Mouse (Mus musculus) right cerebral cortex, postnatal 4 days (tissue): ENCODE measurements around the gene Spsb2.
"Not testable (repeated sequence)": the region's sequence is repeated elsewhere in the genome, so short reads cannot be mapped to it uniquely, and the experiment has no call there.

Experiments used
- DNase-seq: peaks from one replicate; pipeline ENCODE4 v3.0.0-alpha.2; 2022

The Spsb2 gene

DNA sequence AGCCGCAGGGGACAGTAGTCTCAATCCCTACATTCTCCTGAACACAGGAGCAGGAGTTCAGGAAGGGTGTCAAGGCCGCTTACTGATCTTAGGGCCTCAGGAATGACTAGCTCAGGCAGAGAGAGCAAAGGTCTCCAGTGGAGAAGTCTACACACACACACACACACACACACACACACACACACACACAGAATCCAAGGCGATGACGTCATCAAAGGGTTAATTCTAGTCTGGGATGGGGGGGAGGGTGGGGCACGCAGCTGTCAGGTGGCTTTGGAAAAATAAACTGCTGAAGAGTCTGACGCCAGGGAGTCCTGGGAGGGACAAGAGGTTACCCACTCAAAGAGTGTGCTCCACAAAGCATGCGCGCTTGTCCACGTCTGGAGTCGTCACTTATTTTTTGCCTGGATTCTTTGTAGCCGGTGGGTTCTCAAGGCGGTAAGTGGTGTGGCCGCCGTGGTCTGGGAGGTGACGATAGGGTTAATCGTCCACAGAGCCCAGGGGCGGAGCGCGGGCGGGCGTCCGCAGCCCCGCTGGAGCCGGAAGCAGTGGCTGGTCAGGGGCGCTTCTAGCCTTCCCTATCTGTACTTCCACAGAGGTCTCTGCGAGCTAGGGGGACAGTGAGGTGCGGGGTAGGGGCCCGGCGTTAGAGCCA lies at the start of gene Spsb2:
TSS of gene Spsb2 (plus strand) at position 304 of the 655 bp plus-strand sequence.
- DNase-seq: peak; percentile 55

DNA sequence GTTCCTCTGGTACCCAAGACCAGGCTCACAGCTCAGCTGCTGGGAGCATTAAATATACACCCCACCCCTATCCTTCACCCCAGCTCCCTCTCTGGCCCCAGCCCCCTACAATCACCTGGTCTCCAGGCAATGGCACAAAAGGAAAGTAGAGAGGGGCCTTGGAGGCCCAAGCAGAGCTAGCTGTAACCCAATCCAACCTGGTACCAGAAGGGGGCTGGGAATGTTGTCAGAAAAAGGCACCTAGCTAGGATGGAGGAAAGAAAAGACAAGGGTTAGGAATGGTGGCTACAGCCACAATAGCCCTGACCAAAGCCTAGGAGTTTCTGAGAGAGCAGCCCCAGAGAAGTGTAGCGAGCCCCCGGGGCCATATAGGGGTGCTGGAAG lies 49.6 kb upstream of the Spsb2 start:
- DNase-seq: no peak

DNA sequence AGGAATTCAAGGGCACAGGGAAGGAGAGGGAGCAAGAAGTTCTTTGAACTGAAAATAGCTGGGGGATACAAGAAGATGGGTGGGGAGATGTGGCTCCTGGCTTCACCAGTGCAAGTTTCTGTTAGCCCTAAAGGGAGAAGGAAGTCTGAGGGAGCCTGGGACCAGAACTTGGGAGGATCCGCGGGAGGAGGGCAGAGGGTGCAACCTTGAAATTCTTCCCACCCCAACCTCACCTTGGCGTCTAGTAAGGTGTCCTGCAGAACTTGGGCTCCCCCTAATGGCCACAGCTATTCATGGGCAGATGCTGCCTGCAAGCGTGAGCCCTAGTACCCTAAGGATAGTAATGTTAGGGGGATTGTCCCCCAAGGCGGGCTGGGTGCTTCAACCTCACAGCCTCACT lies 49.2 kb upstream of the Spsb2 start:
- peak; percentile 63 for DNase-seq

DNA sequence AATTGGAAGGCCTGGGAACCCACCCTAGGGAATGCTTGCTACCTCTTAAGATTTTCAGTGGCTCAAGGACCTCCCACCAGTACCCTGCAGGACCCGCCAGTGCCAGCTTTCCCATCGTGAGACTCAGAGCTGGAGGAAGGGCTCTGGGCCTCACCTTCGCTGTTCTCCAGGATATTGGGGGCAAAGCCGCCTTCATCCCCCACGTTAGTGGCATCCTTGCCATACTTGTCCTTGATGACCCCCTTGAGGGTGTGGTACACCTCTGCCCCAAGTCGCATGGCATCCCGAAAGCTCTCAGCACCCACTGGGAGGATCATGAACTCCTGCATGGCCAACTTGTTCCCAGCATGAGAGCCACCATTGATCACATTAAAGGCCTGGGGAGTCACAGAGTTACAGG lies 42.5 kb upstream of the Spsb2 start:
- DNase-seq: no peak

DNA sequence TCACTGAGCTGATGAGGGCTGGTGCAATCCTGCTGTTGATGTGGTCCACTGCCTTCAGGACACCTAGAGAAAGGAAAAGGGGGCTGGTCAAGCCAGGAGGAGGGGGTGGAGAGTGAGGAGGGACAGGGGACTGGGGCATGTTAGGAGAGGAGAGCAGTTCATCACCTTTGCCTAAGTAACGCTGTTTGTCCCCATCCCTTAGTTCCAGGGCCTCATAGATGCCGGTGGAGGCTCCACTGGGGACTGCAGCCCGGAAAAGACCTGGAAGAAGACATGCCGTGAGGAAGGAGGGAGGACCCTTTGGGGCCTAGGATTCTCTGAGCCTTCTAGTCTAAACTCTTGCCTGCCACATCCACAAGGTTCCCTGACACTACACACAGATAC lies 40.9 kb upstream of the Spsb2 start:
- DNase-seq: no peak

DNA sequence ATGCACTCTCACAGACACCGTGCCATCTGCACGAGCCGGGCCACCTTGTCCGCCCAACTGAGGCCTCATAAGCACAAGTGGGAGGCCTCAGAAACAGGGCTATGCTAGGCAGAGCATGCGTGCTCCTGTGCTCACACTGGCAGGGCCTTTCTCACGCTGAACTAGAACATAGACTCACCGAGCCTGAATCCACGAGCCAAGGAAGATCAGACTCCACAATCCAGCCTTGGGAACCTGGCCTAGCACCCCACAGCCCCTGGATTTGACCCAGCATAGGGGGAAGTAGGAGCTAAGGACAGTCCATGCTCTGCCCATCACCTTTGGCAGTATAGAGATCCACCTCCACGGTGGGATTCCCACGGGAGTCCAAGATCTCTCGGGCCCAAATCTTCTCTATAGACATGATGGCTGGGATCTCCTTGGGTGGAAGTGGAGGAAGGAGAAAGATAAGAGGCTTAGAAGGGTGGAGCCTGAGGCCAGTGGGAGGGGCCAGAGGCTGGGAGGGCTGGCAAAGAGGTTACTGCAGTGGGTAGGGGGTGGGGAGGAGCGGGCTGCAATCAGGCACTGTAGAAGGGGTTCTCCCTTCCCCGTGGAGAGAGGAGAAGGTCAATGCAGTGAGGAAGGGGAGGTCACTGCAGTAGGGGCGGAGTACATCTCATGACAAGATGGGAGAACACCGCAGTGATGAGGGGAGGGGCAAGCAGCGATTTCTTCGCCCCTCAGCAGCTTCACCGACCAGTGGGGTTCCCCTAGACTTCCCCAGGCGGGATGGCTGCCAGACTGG lies 40.3 kb upstream of the Spsb2 start:
- DNase-seq: no peak

DNA sequence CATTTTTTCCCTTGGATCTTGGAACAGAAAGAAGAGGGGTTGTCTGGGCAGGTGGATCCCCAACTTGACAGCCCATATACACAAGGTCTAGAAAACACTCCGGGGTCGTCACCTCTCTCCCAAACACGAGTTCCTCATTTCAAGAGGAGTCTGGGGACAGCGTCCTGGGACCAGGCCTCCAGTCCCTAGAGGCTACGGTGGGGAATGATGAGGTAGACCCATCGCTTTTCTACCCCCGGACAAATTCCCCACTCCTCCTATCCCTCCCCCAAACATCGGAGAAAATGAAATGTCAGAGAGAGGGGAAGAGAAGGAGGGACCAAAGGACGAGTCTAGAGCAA lies 39.8 kb upstream of the Spsb2 start:
- DNase-seq: no peak

DNA sequence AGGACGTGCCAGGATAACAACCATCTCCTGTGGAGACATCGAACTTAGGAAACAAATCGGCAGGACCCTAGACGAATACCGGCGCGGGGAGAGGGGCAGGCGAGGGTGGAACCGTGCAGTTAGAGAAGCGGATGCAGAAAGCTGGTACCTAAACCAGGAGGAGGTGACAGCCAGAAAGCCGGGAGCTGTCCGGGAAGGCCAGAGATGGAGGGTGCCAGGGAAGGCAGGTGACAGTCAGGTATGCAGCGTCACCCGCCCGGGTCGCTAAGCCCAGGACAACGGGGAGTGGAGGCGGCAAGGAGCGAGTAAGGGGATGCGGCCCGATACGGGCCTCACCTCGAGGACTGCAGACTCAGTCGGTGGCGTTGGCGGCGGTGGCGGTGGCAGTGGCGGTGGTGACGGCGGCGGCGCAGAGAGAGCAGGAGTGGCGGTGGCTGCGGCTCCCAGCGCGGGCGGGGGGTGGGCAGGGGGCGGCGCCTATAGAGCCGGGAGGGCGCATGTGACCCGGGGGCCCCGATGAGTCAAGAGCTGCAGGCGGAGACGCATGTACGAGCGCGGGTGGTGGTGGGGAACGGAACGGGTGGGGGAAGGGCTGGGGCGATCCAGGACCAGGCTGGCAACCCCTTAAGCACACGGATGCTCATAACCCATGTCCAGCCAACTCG lies 39.2 kb upstream of the Spsb2 start, which contains the start of gene Eno2:
TSS of gene Eno2 (minus strand) at position 573 of the 665 bp plus-strand sequence.
- DNase-seq: peak; percentile 82

DNA sequence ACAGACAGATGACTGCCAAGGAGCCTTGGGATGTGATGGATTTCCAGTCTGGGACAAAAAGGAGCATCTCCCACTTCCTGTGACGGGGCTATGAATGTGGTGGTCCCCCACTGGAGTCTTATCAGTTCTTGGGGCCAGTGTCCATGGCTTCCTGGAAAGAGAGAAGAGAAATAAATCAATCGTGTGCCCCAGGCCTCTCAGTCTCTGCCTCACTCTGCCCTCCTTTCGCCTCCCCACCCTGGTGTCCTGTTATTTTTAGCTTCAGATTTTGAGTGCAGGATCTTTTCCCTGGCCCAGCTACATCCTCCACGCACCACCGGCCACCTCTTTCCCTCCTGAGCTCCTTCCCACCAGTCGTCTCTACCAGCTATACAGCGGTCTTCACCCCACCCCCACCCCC lies 38.4 kb upstream of the Spsb2 start:
- DNase-seq: no peak

DNA sequence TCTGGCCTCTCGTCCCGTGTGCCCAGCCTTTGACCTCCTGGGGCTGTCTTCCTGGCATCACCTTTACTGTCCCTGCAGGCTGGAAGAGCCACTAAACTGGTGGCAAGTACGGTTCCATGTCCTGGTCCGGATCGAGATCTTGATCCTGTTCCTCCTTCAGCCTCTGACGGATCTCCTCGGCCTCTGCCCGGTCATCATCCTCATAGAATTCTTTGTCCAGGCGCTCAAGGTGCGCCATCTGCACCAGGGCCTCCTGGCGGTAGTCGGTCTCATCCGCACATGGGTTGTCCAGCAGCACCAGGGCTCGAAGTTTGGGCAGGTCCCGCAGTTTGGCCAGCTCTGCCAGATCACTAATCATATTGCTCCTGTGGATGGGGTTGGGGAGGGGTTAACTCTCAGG lies 38.0 kb upstream of the Spsb2 start:
- DNase-seq: no peak

DNA sequence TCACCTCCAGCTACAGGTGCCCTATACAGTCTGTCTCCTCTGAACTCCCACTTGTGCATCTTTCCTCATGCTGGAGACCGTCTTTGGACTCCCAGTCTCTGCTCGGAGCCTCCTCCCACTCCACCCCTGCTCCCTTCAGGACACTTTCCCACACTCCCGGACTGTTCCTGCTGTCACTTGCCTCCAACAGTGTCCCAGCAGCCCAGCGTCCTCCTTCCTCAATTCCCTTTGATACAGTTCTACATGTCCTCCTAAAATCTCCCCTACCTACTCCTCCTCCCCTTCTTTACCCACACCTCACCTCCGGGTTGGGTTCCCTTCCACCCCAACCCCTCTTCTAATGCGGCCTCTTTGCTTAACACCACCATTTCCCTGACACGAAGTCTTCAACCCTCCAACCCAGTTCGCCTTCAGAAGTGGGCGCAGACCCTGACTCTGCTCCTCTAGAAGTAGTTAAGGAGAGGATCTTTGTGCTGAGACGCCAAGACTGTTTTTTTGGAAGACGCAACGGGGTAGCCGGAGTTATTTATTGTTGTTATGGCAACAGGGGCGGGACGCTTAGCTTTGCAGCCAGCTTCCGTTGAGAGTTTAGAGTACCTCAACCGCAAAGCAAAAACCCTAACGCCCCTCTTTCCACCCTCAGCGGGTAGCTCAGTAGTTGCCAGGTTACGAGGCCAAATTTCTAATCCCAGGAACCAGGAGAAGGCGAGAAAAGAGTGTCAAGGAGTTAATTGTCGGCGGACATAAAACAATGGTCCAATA lies 29.1 kb upstream of the Spsb2 start, which contains the start of gene Lrrc23:
TSS of gene Lrrc23 (minus strand) at position 506 of the 762 bp plus-strand sequence.
- no peak for DNase-seq

DNA sequence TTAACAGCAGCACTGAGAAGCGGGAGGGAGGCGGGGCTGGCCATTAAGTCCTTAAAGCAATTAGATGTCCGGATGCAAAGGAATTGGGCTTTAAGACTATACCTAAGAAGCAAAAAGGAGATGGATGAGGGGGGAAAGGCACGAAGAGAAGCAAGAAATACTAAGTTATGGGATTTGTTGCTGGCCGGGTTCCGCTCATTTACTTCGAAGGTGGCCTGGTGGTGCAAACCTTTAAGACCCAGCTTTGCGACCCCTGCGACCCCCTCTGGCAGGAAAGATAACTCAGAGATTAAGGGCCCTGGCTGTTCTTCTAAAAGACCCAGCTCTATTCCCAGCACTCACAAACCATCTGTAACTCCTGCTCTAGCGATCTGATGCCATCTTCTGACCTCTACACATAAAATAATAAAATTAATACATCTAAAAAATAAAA lies 28.5 kb upstream of the Spsb2 start:
- no peak for DNase-seq

DNA sequence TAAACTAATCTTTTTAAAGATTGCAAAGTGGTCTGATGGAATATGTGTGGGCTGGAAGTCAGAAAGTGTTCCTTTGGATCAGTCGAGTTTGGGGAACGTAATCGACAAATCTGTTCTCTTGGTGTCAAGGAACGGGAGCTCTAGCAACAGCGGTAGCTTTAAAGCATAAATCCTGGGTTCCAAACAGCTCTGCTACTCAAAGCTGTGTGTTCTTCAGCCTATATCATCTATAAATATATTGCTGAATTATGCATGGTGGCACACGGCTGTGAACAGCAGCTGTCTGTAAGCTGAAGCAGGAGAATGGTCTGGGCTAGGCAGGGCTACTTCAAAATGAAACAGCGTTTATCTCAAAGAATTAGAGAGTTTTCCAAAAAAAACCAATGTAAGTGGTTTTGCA lies 27.5 kb upstream of the Spsb2 start:
- DNase-seq: no peak

DNA sequence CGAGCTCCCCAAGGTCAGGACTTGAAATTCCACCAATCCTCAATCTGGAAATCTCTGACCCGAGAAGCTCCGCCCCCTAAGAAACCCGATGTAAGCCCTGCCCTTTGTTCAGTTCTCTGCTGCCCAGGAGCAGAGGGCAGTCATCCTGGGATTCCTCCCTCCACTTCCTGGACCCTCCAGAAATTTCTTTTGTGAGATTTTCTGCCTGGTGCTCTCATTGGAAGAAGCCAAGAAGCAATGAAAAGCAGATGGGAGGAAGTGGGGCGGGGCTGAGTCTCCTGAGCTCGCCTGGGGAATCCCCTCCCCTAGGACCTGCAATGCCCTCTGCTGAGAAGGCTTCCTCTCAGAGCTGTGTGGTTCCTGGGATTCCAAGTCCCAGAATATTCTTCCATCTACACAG lies 26.0 kb upstream of the Spsb2 start:
- DNase-seq: no peak

DNA sequence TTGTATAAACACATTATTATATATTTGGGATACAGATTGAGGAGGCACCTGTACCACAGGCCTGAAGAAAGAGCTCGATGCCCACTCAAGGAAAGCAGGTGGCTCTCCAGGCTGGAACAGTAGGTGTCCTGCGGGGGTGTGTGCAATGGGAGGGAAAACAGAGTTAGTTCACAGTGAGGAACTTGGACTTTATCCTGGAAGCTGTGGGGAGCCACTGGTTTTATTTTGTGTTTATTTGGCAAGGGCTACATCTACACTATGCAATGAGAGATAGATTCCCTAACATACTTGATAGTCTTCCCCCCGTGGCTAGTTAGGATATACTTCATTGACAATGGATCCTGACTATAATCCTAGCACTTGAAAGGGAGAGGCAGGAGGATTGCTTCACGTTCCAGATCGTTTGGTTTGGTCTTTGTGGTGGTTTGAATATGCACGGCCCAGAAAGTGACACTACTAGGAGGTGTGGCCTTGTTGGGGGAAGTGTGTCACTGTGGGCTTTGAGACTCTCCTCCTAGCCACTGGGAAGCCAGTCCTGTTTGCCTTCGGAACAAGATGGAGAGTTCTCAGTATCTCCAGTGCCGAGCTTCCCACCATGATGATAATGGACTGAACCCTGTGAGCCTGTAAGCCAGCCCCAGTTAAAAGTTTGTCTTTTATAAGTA lies 21.6 kb upstream of the Spsb2 start:
- no peak for DNase-seq

DNA sequence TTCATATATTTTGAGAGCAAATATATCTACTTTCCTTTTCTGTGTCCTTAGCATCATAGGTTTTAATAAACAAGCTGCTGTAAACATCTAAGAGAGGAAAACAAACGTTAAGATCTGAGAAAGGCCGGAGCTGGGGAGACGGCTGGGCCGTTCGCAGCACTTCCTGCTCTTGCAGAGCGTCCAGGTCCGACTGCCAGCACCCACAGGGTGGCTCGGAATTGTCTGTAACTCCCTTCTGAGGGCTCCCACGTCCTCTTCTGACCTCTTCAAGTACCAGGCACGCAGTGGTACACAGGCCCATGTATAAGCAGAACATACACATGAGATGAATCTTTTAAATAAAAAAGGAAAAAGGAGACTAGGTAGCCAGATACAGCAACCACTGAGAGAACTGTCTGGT lies 20.7 kb upstream of the Spsb2 start:
- DNase-seq: no peak

DNA sequence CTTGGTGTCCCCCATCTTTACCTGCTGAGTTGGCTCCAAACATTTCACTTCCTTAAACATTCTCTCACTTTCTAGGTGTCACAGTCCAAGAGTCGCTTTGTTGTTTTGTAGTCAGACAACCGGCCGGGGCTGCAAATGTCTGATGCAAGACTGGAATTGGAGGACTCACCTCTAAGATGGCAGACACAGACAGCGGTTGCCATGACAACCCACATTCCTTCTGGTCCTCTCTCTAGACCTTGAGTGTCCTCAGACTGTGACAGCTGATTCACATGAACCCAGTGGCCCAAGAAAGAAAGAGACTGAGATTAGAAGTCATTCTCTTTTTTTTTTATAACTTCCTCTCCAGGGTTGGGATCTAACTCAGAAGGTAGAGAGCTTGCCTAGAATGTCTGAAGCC lies 18.9 kb upstream of the Spsb2 start:
- no peak for DNase-seq

DNA sequence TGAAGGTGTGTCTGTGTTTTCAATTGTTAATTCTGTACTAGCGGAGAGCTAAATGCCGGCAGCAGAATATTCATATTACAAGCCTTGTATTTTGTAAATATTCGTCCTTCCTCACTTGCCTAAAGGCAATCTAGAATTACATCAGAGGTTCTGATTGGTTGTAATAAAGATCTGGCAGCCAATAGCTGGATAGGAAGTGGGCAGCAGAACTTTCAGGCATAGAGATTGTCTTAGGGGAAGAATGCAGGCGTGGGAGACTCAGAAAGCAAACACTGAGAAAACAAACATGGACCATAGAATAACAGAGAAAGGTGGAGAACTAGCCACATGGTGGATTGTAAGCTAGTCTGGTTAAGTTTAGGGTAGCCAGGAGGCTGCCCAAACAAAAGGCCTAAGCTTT lies 18.3 kb upstream of the Spsb2 start:
- DNase-seq: no peak

DNA sequence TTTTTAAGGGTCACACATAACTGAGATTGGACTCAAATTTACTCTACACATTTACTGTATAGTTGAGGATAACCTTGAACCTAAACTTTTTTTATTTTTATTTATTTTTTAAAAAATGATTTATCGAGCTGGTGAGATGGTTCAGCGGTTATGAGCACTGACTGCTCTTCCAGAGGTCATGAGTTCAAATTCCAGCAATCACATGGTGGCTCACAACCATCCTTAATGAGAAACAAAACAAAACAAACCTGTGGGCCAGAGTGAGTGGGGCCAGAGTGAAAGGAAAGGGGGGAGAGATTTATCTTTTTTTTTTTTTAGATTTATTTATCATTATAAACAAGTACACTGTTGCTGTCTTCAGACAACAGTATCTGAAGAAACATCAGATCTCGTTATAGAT lies 16.6 kb upstream of the Spsb2 start:
- DNase-seq: no peak

DNA sequence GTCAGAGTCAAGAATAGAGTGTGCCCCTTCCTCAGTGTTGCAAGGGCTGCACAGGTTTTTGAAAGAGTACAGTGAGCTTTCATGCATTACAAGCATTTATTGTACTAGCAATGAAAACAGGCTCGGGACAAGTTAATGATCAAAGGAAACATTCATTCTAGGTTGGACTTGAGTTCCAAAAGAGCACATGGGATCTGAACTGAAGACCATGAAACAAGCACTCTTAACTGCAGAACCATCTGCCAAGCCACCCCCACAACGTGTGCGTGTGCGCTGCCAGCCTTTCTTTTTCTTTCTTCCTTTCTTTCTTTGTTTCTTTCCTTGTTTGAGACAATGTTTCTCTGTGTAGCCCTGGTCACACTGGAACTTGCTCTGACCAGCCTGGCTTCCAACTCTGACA lies 12.7 kb upstream of the Spsb2 start:
- no peak for DNase-seq

DNA sequence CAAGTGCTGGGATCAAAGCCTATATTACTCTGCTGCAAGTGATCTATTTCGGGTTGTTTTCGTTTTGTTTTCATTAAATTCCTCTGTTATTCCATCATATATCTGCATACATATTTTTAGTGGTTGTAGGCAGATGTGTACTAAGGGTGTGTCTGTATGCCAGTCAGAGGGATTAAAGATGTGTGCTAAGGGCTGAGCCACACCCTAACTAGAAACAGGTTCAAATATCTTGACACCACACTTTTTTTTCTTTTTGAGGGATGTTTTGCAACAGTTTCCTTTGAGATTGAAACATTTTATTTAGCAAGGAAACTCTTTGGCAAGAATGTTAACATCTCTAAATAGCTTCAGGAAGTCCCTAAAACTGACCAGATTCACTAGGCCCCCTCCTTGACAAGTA lies 12.3 kb upstream of the Spsb2 start:
- no peak for DNase-seq

DNA sequence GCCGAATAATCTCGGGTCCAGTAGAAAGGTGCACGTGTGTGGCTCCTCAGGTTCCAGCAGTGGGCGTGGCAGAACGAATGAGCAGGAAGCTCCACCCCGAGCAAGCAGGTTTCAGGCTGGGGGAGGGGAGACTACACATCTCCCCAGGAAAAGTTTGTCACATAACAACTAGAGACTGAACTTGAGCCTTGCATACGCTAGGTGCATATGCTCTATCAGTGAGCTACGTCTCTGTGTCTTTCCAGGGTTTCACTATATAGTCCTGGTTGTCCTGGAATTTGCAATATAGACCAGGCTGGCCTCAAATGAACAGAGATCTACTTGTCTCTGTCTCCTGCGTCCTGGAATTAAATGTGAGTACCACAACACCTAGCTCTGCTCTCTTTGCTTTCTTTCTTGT lies 6.1 kb upstream of the Spsb2 start:
- not testable (repeated sequence) for DNase-seq

DNA sequence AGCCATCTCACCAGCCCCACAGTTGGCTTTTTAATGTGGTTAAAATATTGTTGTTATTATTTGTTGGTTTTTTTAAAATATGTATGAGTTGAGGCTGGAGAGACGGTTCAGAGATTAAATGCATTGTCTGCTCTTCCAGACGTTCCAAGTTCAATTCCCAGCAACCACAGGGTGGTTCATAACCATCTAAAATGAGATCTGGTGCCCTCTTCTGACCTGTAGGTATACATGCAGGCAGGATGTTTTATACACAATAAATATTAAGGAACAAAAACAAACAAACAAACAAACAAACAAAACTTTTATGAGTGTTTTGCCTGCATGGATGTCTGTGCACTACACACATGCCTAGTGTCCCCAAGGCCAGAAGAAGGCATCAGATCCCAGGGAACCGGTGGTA lies 5.4 kb upstream of the Spsb2 start:
- no peak for DNase-seq
